Mouse (Mus musculus): Measurements from ENCODE around the gene Hhipl1. TPM values are rescaled to one million over a fixed set of nuclear protein-coding genes. Genes with fewer than 3 reads are reported as not detected.

The Hhipl1 gene
- total RNA-seq, 2 experiments from 2014 or later, result not detected

- ATAC-seq (replicated peaks; ENCODE audit: low FRiP score, poor library complexity, severe bottlenecking), result no peak
These were observed 4.0 kb downstream of the Hhipl1 start for GRCm38 (mm10) chr12:108310041-108310440.

DNA sequence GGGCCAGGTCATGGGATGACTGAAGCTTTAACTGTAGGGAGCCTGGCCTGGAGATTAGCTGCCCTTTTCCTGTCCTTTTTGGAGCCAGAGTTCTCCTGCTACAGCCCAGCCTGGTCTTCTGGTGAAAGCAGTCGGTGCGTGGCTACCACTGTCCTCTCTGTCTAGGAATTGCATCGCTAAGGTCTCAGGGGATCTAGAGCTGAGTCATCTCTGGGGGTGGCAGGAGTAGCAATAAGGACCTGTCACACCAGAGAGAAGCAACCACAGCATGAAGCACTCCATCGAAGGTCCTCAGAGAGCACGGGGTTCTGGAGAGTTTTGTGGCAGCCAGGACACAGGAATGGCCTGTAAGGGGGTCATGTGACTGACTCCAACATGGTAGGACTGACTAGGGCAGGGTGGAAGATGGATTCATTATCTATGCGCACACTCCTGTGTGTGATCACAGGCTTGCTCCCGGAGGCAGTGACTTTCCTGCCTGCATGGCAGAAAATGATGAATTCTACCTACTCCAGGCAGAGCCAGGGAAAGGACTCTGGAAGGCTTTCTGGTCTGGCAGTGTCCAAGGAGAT lies 4.5 kb downstream of the Hhipl1 start:
- no peak for ATAC-seq (replicated peaks; ENCODE audit: low FRiP score, poor library complexity, severe bottlenecking)

- ATAC-seq (replicated peaks; ENCODE audit: low FRiP score, poor library complexity, severe bottlenecking), result no peak
These were observed 5.7 kb downstream of the Hhipl1 start for GRCm38 (mm10) chr12:108311741-108312290.

- no peak for ATAC-seq (replicated peaks; ENCODE audit: low FRiP score, poor library complexity, severe bottlenecking)
These were observed 6.4 kb downstream of the Hhipl1 start for GRCm38 (mm10) chr12:108312432-108312851.

DNA sequence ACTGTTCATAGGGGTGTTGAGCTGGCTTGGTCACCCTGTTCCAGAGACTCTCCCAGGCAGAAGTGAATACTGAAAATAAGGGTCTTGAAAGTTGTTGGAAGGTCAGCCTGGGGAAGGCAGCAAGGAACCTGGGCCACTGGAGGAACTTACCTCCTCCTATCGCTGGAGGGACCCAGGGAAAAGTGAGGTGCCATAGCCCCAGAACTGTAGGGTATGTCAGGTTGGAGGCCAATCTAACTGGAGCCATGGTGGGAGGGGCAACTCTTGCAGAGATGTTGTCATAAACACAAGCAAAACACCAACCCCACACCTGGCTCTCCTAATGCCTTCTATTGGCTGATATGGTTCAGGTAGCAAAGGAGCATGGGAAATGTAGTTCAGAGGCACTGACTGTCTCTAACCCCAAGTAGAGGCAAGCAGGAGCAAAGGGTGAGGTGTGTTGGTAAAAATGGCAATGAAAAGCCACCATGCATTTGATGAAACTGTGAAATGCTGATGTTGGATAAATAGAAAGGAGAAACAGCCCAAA lies 7.2 kb downstream of the Hhipl1 start:
- ATAC-seq (replicated peaks; ENCODE audit: low FRiP score, poor library complexity, severe bottlenecking), result no peak

GRCm38 (mm10) chr12:108315818-108316217 lies 9.7 kb downstream of the Hhipl1 start:
- no peak for ATAC-seq (replicated peaks; ENCODE audit: low FRiP score, poor library complexity, severe bottlenecking)

DNA sequence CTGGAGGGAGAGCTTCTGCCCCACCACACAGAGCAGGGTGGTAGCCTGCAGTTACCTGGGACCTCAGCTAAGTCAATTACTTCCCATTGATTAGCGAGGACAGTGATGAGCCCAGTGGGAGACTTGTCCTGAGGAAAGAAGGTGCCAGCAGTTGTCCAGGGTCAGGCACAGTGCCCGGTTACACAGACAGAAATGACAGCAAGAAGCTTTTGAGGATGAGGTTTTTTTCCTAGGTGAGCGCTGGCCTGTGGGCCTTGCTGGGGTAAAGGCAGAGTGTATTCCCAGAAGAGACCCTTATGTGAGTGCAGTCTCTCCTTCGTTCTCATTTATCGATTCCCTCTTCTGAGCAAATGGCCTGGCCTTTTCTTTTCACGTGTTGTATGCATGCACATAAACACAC lies 10.6 kb downstream of the Hhipl1 start:
- ATAC-seq (replicated peaks; ENCODE audit: low FRiP score, poor library complexity, severe bottlenecking), result no peak

- ATAC-seq (replicated peaks; ENCODE audit: low FRiP score, poor library complexity, severe bottlenecking), result no peak
These were observed 11.2 kb downstream of the Hhipl1 start for GRCm38 (mm10) chr12:108317201-108317738.

- no peak for ATAC-seq (replicated peaks; ENCODE audit: low FRiP score, poor library complexity, severe bottlenecking)
These were observed 11.9 kb downstream of the Hhipl1 start for GRCm38 (mm10) chr12:108317826-108318430.

GRCm38 (mm10) chr12:108318499-108318898 lies 12.4 kb downstream of the Hhipl1 start:
- no peak for ATAC-seq (replicated peaks; ENCODE audit: low FRiP score, poor library complexity, severe bottlenecking)

DNA sequence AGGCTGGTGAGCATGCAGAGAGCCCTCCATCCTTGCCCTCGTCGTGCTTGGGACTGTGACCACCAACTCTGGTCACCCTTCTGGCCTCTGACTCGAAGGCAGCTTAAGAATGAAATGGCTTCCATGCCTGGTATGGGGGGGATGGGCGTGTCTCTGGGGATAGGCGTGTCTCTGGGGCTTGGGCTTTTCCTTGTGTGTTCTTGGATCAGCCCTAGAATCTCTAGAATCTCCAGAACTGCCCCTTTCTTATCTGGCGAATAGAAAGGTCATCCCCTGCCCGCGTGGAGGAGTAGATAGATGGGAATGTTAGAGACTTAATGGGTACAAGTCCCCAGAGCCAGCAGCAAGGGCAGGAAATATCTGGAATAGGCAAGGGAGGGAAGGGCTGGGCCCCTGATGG lies 14.0 kb downstream of the Hhipl1 start:
- ATAC-seq (replicated peaks; ENCODE audit: low FRiP score, poor library complexity, severe bottlenecking), result no peak

- ATAC-seq (replicated peaks; ENCODE audit: low FRiP score, poor library complexity, severe bottlenecking), result no peak
These were observed 20.3 kb downstream of the Hhipl1 start for GRCm38 (mm10) chr12:108326401-108326800.

GRCm38 (mm10) chr12:108327889-108328491 lies 21.9 kb downstream of the Hhipl1 start:
- no peak for ATAC-seq (replicated peaks; ENCODE audit: low FRiP score, poor library complexity, severe bottlenecking)

DNA sequence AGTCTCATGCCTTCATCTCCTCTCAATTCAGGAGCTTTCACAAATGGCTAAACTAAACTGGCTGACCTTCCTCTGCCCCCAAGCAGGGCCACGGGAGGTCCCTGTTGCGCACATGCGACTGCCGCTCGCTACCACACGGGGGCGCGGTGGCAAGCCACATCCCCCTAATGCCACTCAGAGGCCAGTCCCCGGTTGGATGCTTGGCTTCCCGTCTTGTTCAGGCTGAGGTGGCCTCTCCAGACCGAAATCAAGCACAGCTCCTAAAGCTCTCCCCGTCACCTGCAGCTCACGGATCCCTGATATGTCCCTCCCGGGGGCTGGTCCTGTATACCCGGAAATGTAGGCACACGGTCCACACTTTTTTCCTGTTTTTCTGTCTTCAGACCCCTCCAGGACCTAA lies 27.0 kb downstream of the Hhipl1 start:
- no peak for ATAC-seq (replicated peaks; ENCODE audit: low FRiP score, poor library complexity, severe bottlenecking)

- ATAC-seq (replicated peaks; ENCODE audit: low FRiP score, poor library complexity, severe bottlenecking), result no peak
These were observed 27.4 kb downstream of the Hhipl1 start for GRCm38 (mm10) chr12:108333481-108333882.

GRCm38 (mm10) chr12:108333895-108334445 lies 27.9 kb downstream of the Hhipl1 start, which contains the start of gene Cyp46a1:
TSS of gene Cyp46a1 (plus strand) at chr12:108334381.
- ATAC-seq (replicated peaks; ENCODE audit: low FRiP score, poor library complexity, severe bottlenecking), result peak; percentile 50

GRCm38 (mm10) chr12:108334529-108334928 lies 28.5 kb downstream of the Hhipl1 start:
- no peak for ATAC-seq (replicated peaks; ENCODE audit: low FRiP score, poor library complexity, severe bottlenecking)

GRCm38 (mm10) chr12:108338572-108339190 lies 32.6 kb downstream of the Hhipl1 start:
- no peak for ATAC-seq (replicated peaks; ENCODE audit: low FRiP score, poor library complexity, severe bottlenecking)

DNA sequence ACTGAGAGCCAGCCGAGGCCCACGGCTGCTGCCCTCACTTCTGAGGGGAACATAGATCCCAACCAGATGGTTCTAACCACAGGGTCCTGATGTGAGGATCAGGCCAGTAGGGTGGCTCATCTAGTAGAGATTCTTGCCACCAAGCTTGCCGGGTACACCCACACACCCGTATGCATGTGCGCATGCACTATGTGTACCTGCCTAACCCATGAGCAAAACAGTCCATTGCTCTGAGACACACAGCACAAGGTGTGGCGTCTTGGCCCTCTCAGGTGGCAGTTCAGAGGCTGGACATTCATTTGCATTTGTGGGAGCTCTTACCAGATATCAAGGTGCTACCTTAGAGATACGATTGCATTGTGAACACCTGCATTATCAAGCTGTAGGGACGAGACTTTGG lies 42.1 kb downstream of the Hhipl1 start:
- no peak for ATAC-seq (replicated peaks; ENCODE audit: low FRiP score, poor library complexity, severe bottlenecking)

GRCm38 (mm10) chr12:108349026-108349425 lies 43.0 kb downstream of the Hhipl1 start:
- ATAC-seq (replicated peaks; ENCODE audit: low FRiP score, poor library complexity, severe bottlenecking), result no peak

Measured in erythroid progenitor cell, adult 5-6 weeks (primary cell).